Mouse (Mus musculus) hindbrain, embryonic 15.5 days (tissue): ENCODE results near the gene Dnajc17. TPM values are rescaled to one million over a fixed set of nuclear protein-coding genes. Genes with fewer than 3 reads are reported as not detected.

ENCODE experiments used
- ATAC-seq: fragments of 200-750 bp; cut with Nextera tagmentation; 2 replicates; pipeline ENCODE4 v1.8.0; 2017; ENCODE audit warnings: low read depth, moderate number of reproducible peaks, moderate TSS enrichment; ENCODE audit not compliant: low FRiP score
- H3K27ac ChIP-seq: fragments of 300-500 bp; sonication (generic); replicated peaks from 2 replicates; pipeline ENCODE4 v1.5.1; 2015; ENCODE audit warnings: mild to moderate bottlenecking, inconsistent platforms
- H3K27me3 ChIP-seq: fragments of 300-500 bp; sonication (generic); 2 replicates; pipeline ENCODE4 v1.6.1; 2015; ENCODE audit warnings: control low read depth, inconsistent platforms
- H3K36me3 ChIP-seq: fragments of 300-500 bp; sonication (generic); 2 replicates; pipeline ENCODE4 v1.6.1; 2015; ENCODE audit warnings: control low read depth, inconsistent platforms
- H3K4me1 ChIP-seq: fragments of 300-500 bp; sonication (generic); replicated peaks from 2 replicates; pipeline ENCODE4 v1.6.1; 2015; ENCODE audit warnings: control low read depth, inconsistent platforms
- H3K4me2 ChIP-seq: fragments of 300-500 bp; sonication (generic); 2 replicates; pipeline ENCODE4 v1.6.1; 2015; ENCODE audit warnings: moderate library complexity, mild to moderate bottlenecking, inconsistent platforms
- H3K4me3 ChIP-seq: fragments of 300-500 bp; sonication (generic); 2 replicates; pipeline ENCODE4 v1.5.1; 2015; ENCODE audit warnings: mild to moderate bottlenecking, inconsistent platforms
- H3K9ac ChIP-seq: fragments of 300-500 bp; sonication (generic); 2 replicates; pipeline ENCODE4 v1.6.1; 2015; ENCODE audit warnings: inconsistent platforms
- H3K9me3 ChIP-seq: fragments of 300-500 bp; sonication (generic); 2 replicates; pipeline ENCODE4 v1.6.1; 2016; ENCODE audit warnings: control low read depth, inconsistent platforms
- WGBS: fragments of 180-500 bp; shearing (Covaris S2); methylation state at CpG from one replicate; pipeline ENCODE4 v1.1.7; 2015; 5-methylcytosine and 5-hydroxymethylcytosine counted together
- polyA plus RNA-seq: library from polyadenylated mRNA; unstranded; fragments of >200 nt; fragmentation: Nextera tagmentation; extraction: Ambion mirVana; gene quantifications from 2 replicates; pipeline ENCODE4 v1.2.1, GENCODE M21; 2015

Dnajc17 gene
- polyA plus RNA-seq, 1 experiment from 2014 or later: 24.8 TPM

- Histone ChIP-seq H3K27me3 (no peaks in the 10 kb centered on the region), H3K36me3 (peaks cover 24% of the 10 kb centered on the region), H3K4me3 (peak overlapping the region; percentile 99), H3K9me3 (no peaks in the 10 kb centered on the region), H3K9ac (peak overlapping the region; percentile 90), H3K4me2 (peak overlapping the region; percentile 97), H3K27ac (peak overlapping the region; percentile 85), H3K4me1 (peaks cover 24% of the 10 kb centered on the region)
- no peak; the same call in 1 of the 2 replicates for ATAC-seq
- 7% methylated on average over 34 of the region's 34 CpGs for WGBS
These were observed 52.4 kb downstream of the Dnajc17 start for GRCm38 (mm10) chr2:119156081-119156680.

GRCm38 (mm10) chr2:119155388-119155787 is 53.2 kb downstream of the Dnajc17 start:
- H3K27me3 ChIP-seq: no peaks in the 10 kb centered on the region
- H3K9me3 ChIP-seq: no peaks in the 10 kb centered on the region
- H3K4me2 ChIP-seq: peak overlapping the region; percentile 97
- H3K27ac ChIP-seq: no peak overlapping the region
- peaks cover 24% of the 10 kb centered on the region for H3K4me1 ChIP-seq
- 84% methylated on average over 9 of the region's 9 CpGs for WGBS
- H3K4me3 ChIP-seq: peak overlapping the region; percentile 99
- ATAC-seq: no peak
- H3K36me3 ChIP-seq: peaks cover 32% of the 10 kb centered on the region
- no peak overlapping the region for H3K9ac ChIP-seq

GRCm38 (mm10) chr2:119154683-119155082 is 53.9 kb downstream of the Dnajc17 start:
- H3K9ac ChIP-seq: no peak overlapping the region
- no peak overlapping the region for H3K27ac ChIP-seq
- WGBS: 92% methylated on average over 2 of the region's 2 CpGs
- no peak for ATAC-seq
- no peak overlapping the region for H3K4me3 ChIP-seq
- no peaks in the 10 kb centered on the region for H3K27me3 ChIP-seq
- H3K4me2 ChIP-seq: no peak overlapping the region
- H3K36me3 ChIP-seq: peaks cover 39% of the 10 kb centered on the region
- H3K9me3 ChIP-seq: no peaks in the 10 kb centered on the region
- peaks cover 24% of the 10 kb centered on the region for H3K4me1 ChIP-seq

GRCm38 (mm10) chr2:119152255-119152654 is 56.3 kb downstream of the Dnajc17 start:
- no peak for ATAC-seq
- H3K4me2 ChIP-seq: no peak overlapping the region
- H3K4me1 ChIP-seq: peaks cover 18% of the 10 kb centered on the region
- no peaks in the 10 kb centered on the region for H3K9me3 ChIP-seq
- 84% methylated on average over 6 of the region's 6 CpGs for WGBS
- peaks cover 63% of the 10 kb centered on the region for H3K36me3 ChIP-seq
- H3K27ac ChIP-seq: no peak overlapping the region
- no peak overlapping the region for H3K9ac ChIP-seq
- H3K27me3 ChIP-seq: no peaks in the 10 kb centered on the region
- no peak overlapping the region for H3K4me3 ChIP-seq

- WGBS: 96% methylated on average over 8 of the region's 8 CpGs
- no peak for ATAC-seq
These were observed 60.8 kb downstream of the Dnajc17 start for GRCm38 (mm10) chr2:119147775-119148174.

GRCm38 (mm10) chr2:119147160-119147678 is 61.4 kb downstream of the Dnajc17 start:
- H3K27me3 ChIP-seq: no peaks in the 10 kb centered on the region
- H3K27ac ChIP-seq: no peak overlapping the region
- H3K4me3 ChIP-seq: no peak overlapping the region
- no peak for ATAC-seq
- no peaks in the 10 kb centered on the region for H3K9me3 ChIP-seq
- WGBS: 87% methylated on average over 22 of the region's 22 CpGs
- H3K4me2 ChIP-seq: no peak overlapping the region
- no peaks in the 10 kb centered on the region for H3K4me1 ChIP-seq
- H3K36me3 ChIP-seq: peaks cover 91% of the 10 kb centered on the region
- no peak overlapping the region for H3K9ac ChIP-seq

More at GRCm38 (mm10) chr2:119147775-119148174, 60.8 kb downstream of the Dnajc17 start:
- no peaks in the 10 kb centered on the region for H3K27me3 ChIP-seq
- H3K4me2 ChIP-seq: no peak overlapping the region
- no peaks in the 10 kb centered on the region for H3K4me1 ChIP-seq
- peaks cover 88% of the 10 kb centered on the region for H3K36me3 ChIP-seq
- no peak overlapping the region for H3K9ac ChIP-seq
- no peak overlapping the region for H3K27ac ChIP-seq
- H3K9me3 ChIP-seq: no peaks in the 10 kb centered on the region
- no peak overlapping the region for H3K4me3 ChIP-seq

- Histone ChIP-seq H3K27me3 (no peaks in the 10 kb centered on the region), H3K4me3 (no peak overlapping the region), H3K4me2 (no peak overlapping the region), H3K9me3 (no peaks in the 10 kb centered on the region), H3K4me1 (no peaks in the 10 kb centered on the region), H3K9ac (no peak overlapping the region), H3K36me3 (peaks cover 90% of the 10 kb centered on the region), H3K27ac (no peak overlapping the region)
- ATAC-seq: no peak
- 91% methylated on average over 6 of the region's 6 CpGs for WGBS
These were observed 62.2 kb downstream of the Dnajc17 start for GRCm38 (mm10) chr2:119146435-119146834.

GRCm38 (mm10) chr2:119145199-119145598 is 63.4 kb downstream of the Dnajc17 start:
- Histone ChIP-seq H3K9me3 (no peaks in the 10 kb centered on the region), H3K4me2 (no peak overlapping the region), H3K4me3 (no peak overlapping the region), H3K4me1 (no peaks in the 10 kb centered on the region), H3K36me3 (peaks cover 89% of the 10 kb centered on the region), H3K9ac (no peak overlapping the region), H3K27ac (no peak overlapping the region), H3K27me3 (no peaks in the 10 kb centered on the region)
- 94% methylated on average over 2 of the region's 2 CpGs for WGBS
- ATAC-seq: no peak

GRCm38 (mm10) chr2:119136346-119136898 is 72.2 kb downstream of the Dnajc17 start:
- peaks cover 54% of the 10 kb centered on the region for H3K36me3 ChIP-seq
- no peak overlapping the region for H3K27ac ChIP-seq
- no peak overlapping the region for H3K4me2 ChIP-seq
- no peak overlapping the region for H3K9ac ChIP-seq
- 87% methylated on average over 5 of the region's 5 CpGs for WGBS
- H3K4me1 ChIP-seq: no peaks in the 10 kb centered on the region
- no peaks in the 10 kb centered on the region for H3K27me3 ChIP-seq
- H3K4me3 ChIP-seq: no peak overlapping the region
- ATAC-seq: no peak
- no peaks in the 10 kb centered on the region for H3K9me3 ChIP-seq

Other genes starting within 250 kb of the Dnajc17 start
- 37.0 and 39.0 TPM in 2 replicates for gene Ccdc32, start 179.4 kb downstream of the Dnajc17 start, polyA plus RNA-seq
- gene Rpusd2, start 174.0 kb downstream of the Dnajc17 start, polyA plus RNA-seq: 3.7 and 4.8 TPM in 2 replicates
- gene Knl1, start 161.7 kb downstream of the Dnajc17 start, polyA plus RNA-seq: 10.3 and 11.8 TPM in 2 replicates
- gene Rad51, start 96.0 kb downstream of the Dnajc17 start, polyA plus RNA-seq: 11.7 and 12.7 TPM in 2 replicates
- 45.2 and 45.8 TPM in 2 replicates for gene Rmdn3, start 51.8 kb downstream of the Dnajc17 start, polyA plus RNA-seq
- 9.4 and 10.0 TPM in 2 replicates for gene Gchfr, start 41.0 kb downstream of the Dnajc17 start, polyA plus RNA-seq
- gene Gm14137, start 34.3 kb downstream of the Dnajc17 start, polyA plus RNA-seq: 0.83 and 0.97 TPM in 2 replicates
- gene Zfyve19, start 178 bp downstream of the Dnajc17 start, polyA plus RNA-seq: 58.9 and 68.5 TPM in 2 replicates
- gene Ppp1r14d, start 21.1 kb upstream of the Dnajc17 start, polyA plus RNA-seq: not detected in 2 replicates
- 0.96 and 0.99 TPM in 2 replicates for gene Spint1, start 28.6 kb upstream of the Dnajc17 start, polyA plus RNA-seq
- gene Rhov, start 62.5 kb upstream of the Dnajc17 start, polyA plus RNA-seq: 44.2 and 45.5 TPM in 2 replicates
- 27.3 and 30.2 TPM in 2 replicates for gene Vps18, start 79.9 kb upstream of the Dnajc17 start, polyA plus RNA-seq
- gene Dll4, start 117.0 kb upstream of the Dnajc17 start, polyA plus RNA-seq: 5.0 and 5.1 TPM in 2 replicates
- 10.7 and 11.6 TPM in 2 replicates for gene Chac1, start 142.4 kb upstream of the Dnajc17 start, polyA plus RNA-seq